Mouse (Mus musculus): ENCODE results near the gene Smpdl3b. TPM values are rescaled to one million over a fixed set of nuclear protein-coding genes. Genes with fewer than 3 reads are reported as not detected.

Smpdl3b gene
- polyA plus RNA-seq, 1 experiment = 0.38 TPM

GRCm38 (mm10) chr4:132702076-132702475, 55.0 kb downstream of the Smpdl3b start:
- peaks cover 7% of the 10 kb centered on the region; the same call in 1 of the 2 replicates for H3K4me1 ChIP-seq
- peaks cover 100% of the 10 kb centered on the region for H3K36me3 ChIP-seq (replicated peaks; ENCODE audit: low read length)
- TF ChIP-seq FLI1 (IDR thresholded peaks at IDR 0.05; ENCODE audit: low read length) (no peak), GATA1 (IDR thresholded peaks at IDR 0.05; ENCODE audit: borderline replicate concordance, low read length) (no peak)
- no peaks in the 10 kb centered on the region for H3K9me3 ChIP-seq
- H3K27me3 ChIP-seq (replicated peaks) = no peaks in the 10 kb centered on the region
- H3K4me3 ChIP-seq (replicated peaks) = no peak overlapping the region

GRCm38 (mm10) chr4:132693366-132693765, 63.7 kb downstream of the Smpdl3b start:
- TF ChIP-seq FLI1 (IDR thresholded peaks at IDR 0.05; ENCODE audit: low read length) = no peak
- no peak for TF ChIP-seq GATA1 (IDR thresholded peaks at IDR 0.05; ENCODE audit: borderline replicate concordance, low read length)
- Histone ChIP-seq H3K27me3 (replicated peaks) (no peaks in the 10 kb centered on the region), H3K4me1 (no peaks in the 10 kb centered on the region), H3K9me3 (no peaks in the 10 kb centered on the region), H3K4me3 (replicated peaks) (no peak overlapping the region), H3K36me3 (replicated peaks; ENCODE audit: low read length) (peaks cover 81% of the 10 kb centered on the region)

- Histone ChIP-seq H3K9me3 (no peaks in the 10 kb centered on the region), H3K4me1 (peaks cover 11% of the 10 kb centered on the region; the same call in 1 of the 2 replicates), H3K36me3 (replicated peaks; ENCODE audit: low read length) (peaks cover 77% of the 10 kb centered on the region), H3K4me3 (replicated peaks) (no peak overlapping the region), H3K27me3 (replicated peaks) (no peaks in the 10 kb centered on the region)
- TF ChIP-seq GATA1 (IDR thresholded peaks at IDR 0.05; ENCODE audit: borderline replicate concordance, low read length) (no peak), FLI1 (IDR thresholded peaks at IDR 0.05; ENCODE audit: low read length) (no peak)
Measured at GRCm38 (mm10) chr4:132689634-132690033, 67.4 kb downstream of the Smpdl3b start.

Other genes with a start within 250 kb of the Smpdl3b start
- gene Sesn2, start 246.8 kb downstream of the Smpdl3b start, polyA plus RNA-seq (2012; ENCODE audit: insufficient read depth, low replicate concordance) = 23.7 and 27.2 TPM in 2 replicates
- gene Atpif1, start 223.6 kb downstream of the Smpdl3b start, polyA plus RNA-seq (2012; ENCODE audit: insufficient read depth, low replicate concordance) = 55.6 and 352 TPM in 2 replicates
- gene Dnajc8, start 221.7 kb downstream of the Smpdl3b start, polyA plus RNA-seq (2012; ENCODE audit: insufficient read depth, low replicate concordance) = 96.7 and 198 TPM in 2 replicates
- 3.1 TPM in 1 of 2 replicates, not detected in the other for gene Ptafr, start 193.2 kb downstream of the Smpdl3b start, polyA plus RNA-seq (2012; ENCODE audit: insufficient read depth, low replicate concordance)
- gene Eya3, start 118.3 kb downstream of the Smpdl3b start, polyA plus RNA-seq (2012; ENCODE audit: insufficient read depth, low replicate concordance) = 2.0 and 2.9 TPM in 2 replicates
- 0.26 TPM in 1 of 2 replicates, not detected in the other for gene Xkr8, start 24.7 kb downstream of the Smpdl3b start, polyA plus RNA-seq (2012; ENCODE audit: insufficient read depth, low replicate concordance)
- 15.4 and 20.1 TPM in 2 replicates for gene Rpa2, start 11.1 kb upstream of the Smpdl3b start, polyA plus RNA-seq (2012; ENCODE audit: insufficient read depth, low replicate concordance)
- 0.53 and 20.4 TPM in 2 replicates for gene Themis2, start 39.1 kb upstream of the Smpdl3b start, polyA plus RNA-seq (2012; ENCODE audit: insufficient read depth, low replicate concordance)
- 8.9 and 32.6 TPM in 2 replicates for gene Ppp1r8, start 85.9 kb upstream of the Smpdl3b start, polyA plus RNA-seq (2012; ENCODE audit: insufficient read depth, low replicate concordance)
- 4.9 and 5.3 TPM in 2 replicates for gene Stx12, start 127.3 kb upstream of the Smpdl3b start, polyA plus RNA-seq (2012; ENCODE audit: insufficient read depth, low replicate concordance)
- 9.4 and 13.8 TPM in 2 replicates for gene Fam76a, start 165.3 kb upstream of the Smpdl3b start, polyA plus RNA-seq (2012; ENCODE audit: insufficient read depth, low replicate concordance)
- gene Fgr, start 216.8 kb upstream of the Smpdl3b start, polyA plus RNA-seq (2012; ENCODE audit: insufficient read depth, low replicate concordance) = 4.8 TPM in 1 of 2 replicates, not detected in the other